Mouse (Mus musculus) gastrocnemius, adult 18-20 months (tissue): ENCODE data around the gene Nkain1. TPM values are rescaled to one million over a fixed set of nuclear protein-coding genes. Genes with fewer than 3 reads are reported as not detected.

Experiments used
- total RNA-seq, 2 experiments: library from RNA; stranded (reverse); gene quantifications; 2 replicates each; pipeline ENCODE4 v1.2.3; 2021

Gene Nkain1
- total RNA-seq, 2 experiments from 2014 or later: 21.0 to 29.5 TPM

Other genes with a start within 250 kb of the Nkain1 start
- gene Zcchc17, start 214.2 kb downstream of the Nkain1 start, total RNA-seq: 10 to 100 TPM; 42.5 to 44.8 TPM
- 10 to 100 TPM; 11.6 to 11.7 TPM for gene Snrnp40, start 214.0 kb downstream of the Nkain1 start, total RNA-seq
- 10 to 100 TPM; 40.7 to 43.2 TPM for gene Pum1, start 89.1 kb upstream of the Nkain1 start, total RNA-seq
- 10 to 100 TPM; 10.3 to 10.4 TPM for gene Sdc3, start 218.4 kb upstream of the Nkain1 start, total RNA-seq